Mouse (Mus musculus) megakaryocyte, embryonic 14.5 days (primary cell): ENCODE measurements at regions not wholly inside any gene's neighbourhood (a gene's known extent, or its start where the extent isn't known, plus 50 kb on each side); places are given as distances from the start of the nearest gene placed in this dataset.

Experiments used
- FLI1 ChIP-seq: IDR thresholded peaks from 2 replicates; pipeline ENCODE4 v1.6.1; 2012; ENCODE audit warnings: low read length, inconsistent platforms, mixed read lengths
- GATA1 ChIP-seq: IDR thresholded peaks from 3 replicates; pipeline ENCODE4 v1.6.1; 2012; ENCODE audit warnings: mixed read lengths, low read length, inconsistent platforms, borderline replicate concordance

GRCm38 (mm10) chr1:23264251-23264650 is 133.3 kb downstream of the Ogfrl1 start:
- no peak for TF ChIP-seq GATA1
- TF ChIP-seq FLI1 = no peak
